Mouse (Mus musculus) kidney, postnatal 0 days (tissue): Measurements from ENCODE around the gene Comt. TPM values are rescaled to one million over a fixed set of nuclear protein-coding genes. Genes with fewer than 3 reads are reported as not detected.

ENCODE experiments used
- ATAC-seq: fragments of 200-750 bp; cut with Nextera tagmentation; replicated peaks from 2 replicates; pipeline ENCODE4 v1.8.0; 2017; ENCODE audit warnings: low read depth, moderate number of reproducible peaks, moderate TSS enrichment, moderate library complexity; ENCODE audit not compliant: low FRiP score
- DNase-seq: peaks from one replicate; pipeline ENCODE4 v3.0.0-alpha.2; 2016; ENCODE audit warnings: low spot score
- H3K27ac ChIP-seq: fragments of 300-500 bp; sonication (generic); 2 replicates; pipeline ENCODE4 v1.5.1; 2014; ENCODE audit warnings: mild to moderate bottlenecking
- H3K27me3 ChIP-seq: fragments of 300-500 bp; sonication (generic); 2 replicates; pipeline ENCODE4 v1.6.1; 2014; ENCODE audit warnings: low read length, mixed read lengths; ENCODE audit not compliant: insufficient read depth
- H3K36me3 ChIP-seq: fragments of 300-500 bp; sonication (generic); 2 replicates; pipeline ENCODE4 v1.6.1; 2014; ENCODE audit warnings: low read length, mixed read lengths; ENCODE audit not compliant: insufficient read depth
- H3K4me1 ChIP-seq: fragments of 300-500 bp; sonication (generic); replicated peaks from 2 replicates; pipeline ENCODE4 v1.6.1; 2014; ENCODE audit warnings: antibody characterized with exemption, low read length, mixed read lengths; ENCODE audit not compliant: insufficient read depth
- H3K4me2 ChIP-seq: fragments of 300-500 bp; sonication (generic); 2 replicates; pipeline ENCODE4 v1.6.1; 2014; ENCODE audit warnings: mild to moderate bottlenecking, low read length, moderate library complexity, mixed read lengths
- H3K4me3 ChIP-seq: fragments of 300-500 bp; sonication (generic); replicated peaks from 2 replicates; pipeline ENCODE4 v1.5.1; 2014; ENCODE audit warnings: low read depth, low read length
- H3K9ac ChIP-seq: fragments of 300-500 bp; sonication (generic); 2 replicates; pipeline ENCODE4 v1.6.1; 2014; ENCODE audit warnings: low read depth, low read length
- H3K9me3 ChIP-seq: fragments of 300-500 bp; sonication (generic); replicated peaks from 2 replicates; pipeline ENCODE4 v1.6.1; 2016; ENCODE audit warnings: low read length, inconsistent platforms, mixed read lengths
- CTCF ChIP-seq: IDR thresholded peaks from 2 replicates; pipeline ENCODE4 v1.5.1; 2016; ENCODE audit warnings: antibody characterized with exemption, low read depth, mild to moderate bottlenecking, moderate library complexity
- WGBS: fragments of 180-500 bp; shearing (Covaris S2); extraction: QIAGEN DNeasy Blood & Tissue Kit; methylation state at CpG from one replicate; pipeline ENCODE4 v1.1.7; 2014; 5-methylcytosine and 5-hydroxymethylcytosine counted together
- polyA plus RNA-seq: library from polyadenylated mRNA; unstranded; fragments of >200 nt; fragmentation: Nextera tagmentation; extraction: Ambion mirVana; gene quantifications from 2 replicates; pipeline ENCODE4 v1.2.1, GENCODE M21; 2015

The Comt gene
- polyA plus RNA-seq, 1 experiment from 2014 or later, result 107 TPM

- Histone ChIP-seq H3K27ac (peak overlapping the region; percentile 32), H3K9ac (no peak overlapping the region), H3K9me3 (no peaks in the 10 kb centered on the region), H3K4me2 (no peak overlapping the region), H3K27me3 (no peaks in the 10 kb centered on the region), H3K36me3 (peaks cover 32% of the 10 kb centered on the region), H3K4me1 (peaks cover 23% of the 10 kb centered on the region), H3K4me3 (no peak overlapping the region)
- ATAC-seq, result no peak
- TF ChIP-seq CTCF, result no peak
- WGBS, result 40% methylated on average over 6 of the region's 7 CpGs
- DNase-seq, result no peak
Observed at GRCm38 (mm10) chr16:18395620-18396036, 31.0 kb downstream of the Comt start.

- peak overlapping the region; percentile 15; the same call in 1 of the 2 replicates for H3K4me2 ChIP-seq
- TF ChIP-seq CTCF, result no peak
- H3K9ac ChIP-seq, result no peak overlapping the region
- no peaks in the 10 kb centered on the region for H3K27me3 ChIP-seq
- 42% methylated on average over 11 of the region's 11 CpGs for WGBS
- H3K4me1 ChIP-seq, result peaks cover 23% of the 10 kb centered on the region
- ATAC-seq (no peak), DNase-seq (no peak)
- H3K9me3 ChIP-seq, result no peaks in the 10 kb centered on the region
- H3K27ac ChIP-seq, result peak overlapping the region; percentile 66
- H3K4me3 ChIP-seq, result no peak overlapping the region
- H3K36me3 ChIP-seq, result peaks cover 29% of the 10 kb centered on the region
Observed at GRCm38 (mm10) chr16:18394777-18395619, 31.7 kb downstream of the Comt start.

DNA sequence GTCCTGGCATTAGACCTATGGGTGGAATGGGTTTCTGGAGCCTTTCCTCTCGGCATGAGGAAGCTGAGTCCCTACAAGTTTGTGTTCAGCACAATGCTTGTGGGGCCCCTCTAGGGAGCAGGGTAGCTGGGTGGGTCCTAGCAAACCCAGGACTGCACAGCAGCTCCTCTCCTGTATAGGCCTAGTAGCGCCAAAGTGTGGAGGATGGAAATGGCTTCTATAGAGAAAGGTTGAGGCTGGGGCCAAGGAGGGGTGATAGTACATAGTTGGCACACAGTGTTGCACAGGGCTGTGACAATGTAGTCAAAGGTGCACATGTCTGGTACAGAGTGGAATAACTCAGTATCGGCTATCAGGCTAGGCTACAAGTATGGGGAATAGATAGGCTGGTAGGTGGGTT lies 32.6 kb downstream of the Comt start:
- Histone ChIP-seq H3K4me1 (peaks cover 25% of the 10 kb centered on the region), H3K36me3 (peaks cover 24% of the 10 kb centered on the region; the same call in 1 of the 2 replicates), H3K27ac (no peak overlapping the region), H3K4me3 (no peak overlapping the region), H3K4me2 (no peak overlapping the region), H3K27me3 (no peaks in the 10 kb centered on the region), H3K9me3 (no peaks in the 10 kb centered on the region), H3K9ac (no peak overlapping the region)
- TF ChIP-seq CTCF, result no peak
- ATAC-seq, result no peak
- no peak for DNase-seq
- WGBS, result 88% methylated on average over 3 of the region's 3 CpGs

DNA sequence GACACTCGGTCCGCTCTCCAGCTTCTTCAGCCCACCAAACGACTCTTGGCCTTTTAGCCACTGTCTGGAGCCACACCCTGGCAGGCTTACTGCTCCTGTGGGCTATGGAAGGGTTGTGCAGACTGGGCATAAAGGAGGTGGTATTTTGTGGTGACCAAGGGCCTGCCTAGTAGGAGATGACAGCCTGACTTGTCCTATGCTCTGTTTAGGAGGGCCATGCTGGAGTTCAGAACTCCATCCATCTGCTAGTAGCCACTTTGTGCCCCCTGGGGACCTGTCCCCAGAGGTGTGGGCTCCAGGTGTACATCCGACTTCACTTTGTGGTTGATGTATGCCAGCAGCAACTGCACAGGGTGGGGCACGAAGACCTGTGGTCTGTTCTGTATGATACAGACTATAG lies 33.1 kb downstream of the Comt start:
- Histone ChIP-seq H3K9me3 (no peaks in the 10 kb centered on the region), H3K4me3 (peak overlapping the region; percentile 67), H3K27me3 (no peaks in the 10 kb centered on the region), H3K36me3 (peaks cover 20% of the 10 kb centered on the region; the same call in 1 of the 2 replicates), H3K4me1 (peaks cover 30% of the 10 kb centered on the region), H3K27ac (0 out of 2 replicates have a peak overlapping the region, but pooled peaks have one; percentile 77), H3K9ac (peak overlapping the region; percentile 80), H3K4me2 (peak overlapping the region; percentile 100)
- ATAC-seq (no peak), DNase-seq (no peak)
- no peak for TF ChIP-seq CTCF
- 61% methylated on average over 5 of the region's 5 CpGs for WGBS

DNA sequence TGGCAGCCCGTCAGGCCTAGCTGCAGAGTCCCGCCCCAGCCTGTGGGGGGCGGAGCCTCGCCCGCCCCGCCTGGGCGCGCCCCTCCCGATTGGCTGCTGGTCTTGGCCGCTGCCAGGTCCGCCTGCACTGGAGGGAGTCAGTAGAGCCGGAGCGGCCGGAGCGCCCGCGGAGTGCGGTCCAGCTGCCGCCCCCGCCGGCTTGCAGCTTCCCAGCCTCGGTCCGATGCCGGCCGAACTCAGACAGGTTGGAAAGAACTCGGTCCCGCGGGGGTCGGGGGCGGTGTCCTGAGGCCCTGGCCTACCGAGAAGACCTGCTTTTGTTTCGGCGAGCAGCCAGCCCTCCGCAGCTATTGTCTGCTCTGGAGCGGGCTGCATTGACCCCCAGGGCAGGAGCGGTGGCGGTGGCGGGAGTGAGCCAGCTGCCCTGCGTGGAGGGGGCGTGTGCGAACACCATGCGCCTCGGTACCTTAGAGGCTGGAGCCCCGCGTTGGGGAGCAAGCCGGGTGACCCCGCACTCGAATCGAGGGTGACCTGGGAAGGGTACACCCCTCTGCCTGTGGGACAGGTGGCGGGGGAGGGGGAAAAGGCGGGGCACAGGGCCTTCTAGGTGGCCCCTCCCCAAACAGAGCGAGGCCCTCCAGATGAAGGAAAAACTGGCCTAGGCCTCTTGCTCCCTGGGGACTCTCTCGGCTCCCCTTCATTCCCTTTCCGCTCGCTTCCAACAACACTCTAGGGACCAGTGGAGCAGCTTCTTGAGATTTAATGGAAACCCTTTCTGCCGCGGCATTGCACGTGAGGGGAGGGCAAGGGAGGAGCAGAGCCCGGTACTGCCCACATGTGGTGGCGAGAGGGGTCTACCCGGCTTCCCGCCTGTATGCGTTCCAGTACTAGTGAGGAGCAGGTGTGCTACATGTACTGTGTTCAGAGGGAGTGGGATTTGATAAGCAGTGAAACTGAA lies 33.9 kb downstream of the Comt start:
- peak; percentile 82 for ATAC-seq
- Histone ChIP-seq H3K4me2 (peak overlapping the region; percentile 100), H3K9me3 (no peaks in the 10 kb centered on the region), H3K27ac (peak overlapping the region; percentile 77), H3K9ac (peak overlapping the region; percentile 80), H3K4me1 (peaks cover 32% of the 10 kb centered on the region), H3K4me3 (peak overlapping the region; percentile 67), H3K27me3 (no peaks in the 10 kb centered on the region), H3K36me3 (peaks cover 11% of the 10 kb centered on the region; the same call in 1 of the 2 replicates)
- under 1% methylated on average over 60 of the region's 63 CpGs for WGBS
- DNase-seq, result peak; percentile 91
- TF ChIP-seq CTCF, result peak; percentile 71

DNA sequence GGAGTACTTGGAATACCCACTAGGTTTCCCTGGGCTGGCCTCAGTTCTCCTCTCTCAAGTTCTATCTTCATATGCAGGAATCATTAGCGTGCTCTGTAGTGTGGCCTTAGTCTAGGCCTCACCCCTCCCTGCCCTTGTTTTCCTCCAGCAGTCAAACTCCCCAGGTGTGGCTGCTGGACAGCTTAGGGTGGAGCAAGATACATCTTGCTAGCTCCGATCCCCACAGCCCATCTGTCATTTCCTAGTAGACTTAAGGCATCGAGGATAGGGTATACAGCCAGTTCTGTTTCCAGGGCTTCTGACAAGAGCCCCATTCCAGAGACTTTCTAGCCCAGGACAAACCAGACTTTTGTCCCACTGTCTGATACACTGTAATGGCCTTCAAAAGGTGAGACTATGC lies 34.9 kb downstream of the Comt start:
- H3K9ac ChIP-seq, result no peak overlapping the region
- no peak overlapping the region for H3K4me2 ChIP-seq
- no peak for DNase-seq
- no peak for TF ChIP-seq CTCF
- 0 out of 2 replicates have a peak, but pooled peaks cover under 1% of the 10 kb centered on the region for H3K36me3 ChIP-seq
- H3K27ac ChIP-seq, result no peak overlapping the region
- ATAC-seq, result no peak
- no peak overlapping the region for H3K4me3 ChIP-seq
- peaks cover 32% of the 10 kb centered on the region for H3K4me1 ChIP-seq
- 89% methylated on average over 3 of the region's 3 CpGs for WGBS
- no peaks in the 10 kb centered on the region for H3K27me3 ChIP-seq
- no peaks in the 10 kb centered on the region for H3K9me3 ChIP-seq
